Mouse (Mus musculus) frontal cortex, postnatal 14 days (tissue): ENCODE results near the gene Lect2.

Experiments used
- DNase-seq, 2 experiments: peaks; one replicate each; pipeline ENCODE4 v3.0.0; 2022; ENCODE audit warnings: low spot score in 2 of 2

Lect2 gene

GRCm38 (mm10) chr13:56506871-56507496 lies 41.3 kb downstream of the Lect2 start:
- no peak for DNase-seq

- DNase-seq, result no peak
These were observed 46.4 kb downstream of the Lect2 start for GRCm38 (mm10) chr13:56501866-56502420.

GRCm38 (mm10) chr13:56500636-56501035 lies 47.7 kb downstream of the Lect2 start:
- no peak for DNase-seq

- DNase-seq, result no peak
These were observed 48.2 kb downstream of the Lect2 start for GRCm38 (mm10) chr13:56500132-56500531.

GRCm38 (mm10) chr13:56494440-56494839 lies 53.9 kb downstream of the Lect2 start:
- DNase-seq, result no peak
